Mouse (Mus musculus) heart, postnatal 4 days (tissue): ENCODE data around the gene Zdhhc20. TPM values are rescaled to one million over a fixed set of nuclear protein-coding genes. Genes with fewer than 3 reads are reported as not detected.
"Not testable (repeated sequence)": the region's sequence is repeated elsewhere in the genome, so short reads cannot be mapped to it uniquely, and the experiment has no call there.

ENCODE experiments used
- DNase-seq: peaks from one replicate; pipeline ENCODE4 v3.0.0; 2021
- total RNA-seq, 2 experiments: library from RNA; stranded (reverse); gene quantifications; 2 replicates each; pipeline ENCODE4 v1.2.3; 2021

Gene Zdhhc20
- total RNA-seq, 2 experiments from 2014 or later: 26.2 to 27.7 TPM

- peak; percentile 53 for DNase-seq
These were observed 500 bp downstream of the Zdhhc20 start for GRCm38 (mm10) chr14:57889541-57890010.

DNA sequence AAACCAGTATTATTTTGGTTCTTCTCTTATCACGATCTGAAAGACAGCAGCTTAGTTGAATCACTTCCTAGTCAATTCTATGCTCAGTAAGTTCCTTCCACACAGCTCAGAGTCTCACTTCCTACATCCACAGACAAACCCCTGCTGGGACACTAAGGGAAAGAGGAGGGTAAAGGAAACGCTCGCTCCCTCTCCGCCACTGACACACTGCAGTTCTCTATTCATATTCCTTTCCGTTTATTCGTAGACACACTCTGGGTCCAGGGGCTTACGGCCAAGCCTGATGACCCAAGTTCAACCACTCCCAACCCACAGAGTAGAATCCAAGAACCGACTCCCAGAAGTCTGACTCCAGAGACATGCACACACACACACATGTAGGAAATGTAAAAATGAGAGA lies 2.9 kb downstream of the Zdhhc20 start:
- peak; percentile 32 for DNase-seq

GRCm38 (mm10) chr14:57886032-57886431 lies 4.0 kb downstream of the Zdhhc20 start:
- no peak for DNase-seq

DNA sequence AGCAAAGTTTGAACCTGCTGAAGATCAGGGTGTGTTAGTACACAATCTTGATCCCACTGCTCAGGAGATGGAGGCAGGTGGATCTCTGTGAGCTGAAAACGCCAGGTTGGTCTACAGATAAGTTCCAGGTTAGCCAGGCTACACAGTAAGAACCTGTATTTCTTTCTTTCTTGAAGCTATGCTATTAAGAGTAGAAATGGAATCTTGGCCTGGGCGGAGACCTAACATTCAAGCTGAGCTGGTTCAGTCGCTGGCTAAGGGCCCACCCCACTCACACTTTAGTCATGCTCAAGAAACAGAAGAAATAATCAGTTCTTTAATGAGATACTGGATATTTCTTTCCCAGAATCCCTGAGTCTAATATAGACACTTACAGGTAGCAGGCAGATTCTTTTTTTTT lies 6.7 kb downstream of the Zdhhc20 start:
- DNase-seq: no peak

DNA sequence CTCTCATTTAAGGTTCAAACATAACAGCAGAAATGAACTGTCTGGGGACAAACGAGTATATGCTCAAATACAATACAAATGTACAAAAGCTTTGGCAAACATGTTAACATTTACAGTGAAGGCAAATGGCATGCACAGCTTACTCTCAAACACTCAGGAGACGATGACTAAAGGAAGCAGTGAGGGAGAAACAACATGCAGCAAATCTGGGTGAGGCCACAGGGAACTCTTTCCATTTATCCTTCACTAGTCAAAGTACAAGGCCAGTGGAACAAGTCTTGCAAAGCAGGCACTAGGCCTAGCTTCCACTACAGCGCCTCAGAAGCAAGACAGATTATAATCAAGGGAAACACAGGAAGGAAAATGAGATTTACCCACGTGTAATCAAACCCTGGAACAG lies 7.4 kb downstream of the Zdhhc20 start:
- DNase-seq: no peak

- DNase-seq: peak; percentile 76
These were observed 8.3 kb downstream of the Zdhhc20 start for GRCm38 (mm10) chr14:57881793-57882192.

- no peak for DNase-seq
These were observed 9.0 kb downstream of the Zdhhc20 start for GRCm38 (mm10) chr14:57881074-57881473.

DNA sequence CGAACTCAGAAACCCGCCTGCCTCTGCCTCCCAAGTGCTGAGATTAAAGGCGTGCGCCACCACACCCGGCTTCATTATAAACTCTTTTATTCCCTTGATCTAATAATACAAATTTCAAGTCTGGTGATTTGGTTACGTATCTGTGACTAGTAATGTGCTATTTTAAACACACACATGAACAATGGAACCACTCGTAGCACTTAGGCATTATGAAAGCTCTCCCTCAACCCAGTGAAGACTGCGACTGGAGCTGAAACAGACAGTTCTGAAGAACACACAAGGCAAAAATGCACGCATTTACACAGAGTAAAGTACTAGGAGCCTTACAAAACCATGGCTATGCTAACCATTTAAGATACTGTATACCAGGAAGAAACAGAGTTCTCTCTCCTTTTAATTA lies 12.2 kb downstream of the Zdhhc20 start:
- no peak for DNase-seq

DNA sequence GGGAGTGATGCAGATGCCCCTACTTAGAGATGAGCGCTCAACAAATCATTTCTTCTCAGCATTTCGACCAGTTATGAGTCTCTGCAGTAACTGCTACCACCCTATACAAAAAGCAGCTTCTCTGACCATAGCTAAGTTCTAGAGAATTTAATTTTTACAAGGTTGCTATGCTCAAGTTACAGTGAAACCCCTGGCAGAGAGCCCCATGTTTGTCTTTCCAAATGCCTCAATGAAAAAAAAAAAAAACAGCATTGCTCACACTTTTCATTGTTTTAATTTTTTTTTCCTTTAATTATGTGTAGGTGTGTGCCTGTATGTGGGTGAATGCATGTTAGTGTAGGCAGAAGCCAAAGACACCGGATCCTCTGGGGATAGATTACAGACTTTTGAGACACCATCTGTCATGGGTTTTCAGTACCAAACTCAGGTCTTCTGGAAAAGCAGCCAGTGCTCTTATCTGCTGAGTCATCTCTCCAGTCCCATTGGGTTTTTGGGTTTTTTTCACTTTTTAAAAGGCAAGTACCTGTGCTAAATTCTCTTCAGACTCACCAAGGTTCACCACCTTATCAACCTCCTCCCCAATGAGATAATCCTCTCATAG lies 23.3 kb downstream of the Zdhhc20 start:
- no peak for DNase-seq

DNA sequence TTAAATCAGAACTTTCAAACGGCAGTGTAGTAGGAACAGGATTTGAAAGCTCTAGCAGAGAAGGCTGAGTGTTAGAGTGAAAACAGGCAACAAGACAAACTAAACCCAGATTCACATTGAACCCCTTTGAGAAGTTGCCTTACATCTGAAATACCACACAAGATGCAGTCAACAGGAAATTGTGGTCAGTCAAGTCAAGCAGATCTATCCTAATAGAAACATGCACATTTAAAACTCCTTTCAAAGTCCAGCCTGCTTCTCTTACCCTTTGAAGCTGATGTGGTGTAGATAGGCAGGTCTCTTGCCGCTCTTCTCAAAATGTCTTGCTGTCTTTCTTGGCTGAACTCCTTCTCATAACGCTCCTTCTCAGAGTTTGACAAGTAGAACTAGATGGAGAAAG lies 24.8 kb downstream of the Zdhhc20 start:
- no peak for DNase-seq

DNA sequence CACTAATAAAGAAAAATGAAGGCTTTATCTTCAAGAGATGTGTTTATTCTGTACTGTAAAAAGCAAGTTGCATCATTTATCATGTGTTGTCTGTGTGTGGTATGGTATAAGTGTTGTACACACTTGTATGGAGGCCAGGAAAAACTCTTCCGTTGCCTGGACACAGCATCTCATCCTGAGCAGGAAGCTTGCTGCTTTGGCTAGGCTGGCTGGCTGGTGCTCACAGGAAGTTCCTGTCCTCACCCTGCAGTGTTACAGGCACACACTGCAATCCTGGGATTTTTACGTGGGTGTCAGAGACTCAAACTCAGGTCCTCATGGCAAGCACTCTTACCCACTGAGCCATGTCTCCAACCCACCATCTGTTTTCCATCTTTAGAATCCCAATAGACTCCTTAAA lies 26.9 kb downstream of the Zdhhc20 start:
- DNase-seq: no peak

DNA sequence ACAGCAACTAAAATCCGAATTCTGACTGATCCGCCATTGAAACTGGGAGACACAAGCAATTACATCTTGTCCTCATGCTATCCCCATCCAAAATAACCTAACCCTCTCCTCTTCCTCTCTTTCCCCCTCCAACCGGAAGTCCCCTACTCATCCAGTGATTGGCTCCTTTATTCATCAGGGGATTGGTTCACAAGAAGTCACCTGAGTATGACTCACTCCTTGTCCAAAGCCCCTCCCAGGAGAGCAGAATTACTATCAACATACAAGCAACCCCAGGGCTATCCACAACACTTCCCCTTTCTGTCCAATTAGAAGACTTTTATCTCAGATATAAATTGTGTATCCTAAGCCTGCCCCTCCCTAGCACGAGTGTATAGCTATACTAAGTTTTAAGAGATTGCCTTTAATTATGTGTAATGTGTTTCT lies 28.1 kb downstream of the Zdhhc20 start:
- DNase-seq: no peak

DNA sequence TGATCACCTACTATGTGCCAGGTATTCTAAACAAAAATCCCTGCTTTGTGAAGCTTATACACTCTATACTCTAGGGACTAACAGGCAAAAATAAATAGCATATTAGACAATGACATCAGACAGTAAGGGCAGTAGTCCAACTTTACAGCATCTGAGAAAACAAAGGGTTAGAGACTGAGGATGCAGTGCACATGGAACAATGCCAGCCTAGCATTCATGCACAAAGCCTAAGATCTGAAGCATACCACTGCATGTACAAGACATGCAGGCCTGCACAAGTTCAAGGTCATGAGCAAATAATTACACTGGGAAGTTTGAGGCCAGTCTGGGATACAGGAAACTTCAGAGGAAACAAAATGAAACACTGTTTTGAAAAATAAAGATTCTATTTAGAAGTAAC lies 30.6 kb downstream of the Zdhhc20 start:
- DNase-seq: peak; percentile 27

DNA sequence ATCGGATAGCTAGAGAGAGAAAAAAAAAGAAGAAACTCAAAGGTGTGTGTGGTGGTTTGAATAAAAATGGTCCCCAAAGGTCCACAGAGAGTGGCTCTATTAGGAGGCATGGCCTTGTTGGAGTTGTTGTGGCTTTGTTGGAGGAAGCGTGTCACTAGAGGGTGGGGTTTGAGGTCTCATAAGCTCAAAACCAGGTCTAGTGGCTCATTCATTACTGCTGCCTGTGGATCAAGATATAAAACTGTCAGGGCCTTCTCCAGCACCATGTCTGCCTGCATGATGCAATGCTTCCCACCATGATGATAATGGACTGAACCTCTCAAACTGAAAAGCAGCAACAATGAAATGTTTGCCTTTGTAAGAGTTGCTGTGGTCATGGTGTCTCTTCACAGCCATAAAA lies 31.5 kb downstream of the Zdhhc20 start:
- no peak for DNase-seq

DNA sequence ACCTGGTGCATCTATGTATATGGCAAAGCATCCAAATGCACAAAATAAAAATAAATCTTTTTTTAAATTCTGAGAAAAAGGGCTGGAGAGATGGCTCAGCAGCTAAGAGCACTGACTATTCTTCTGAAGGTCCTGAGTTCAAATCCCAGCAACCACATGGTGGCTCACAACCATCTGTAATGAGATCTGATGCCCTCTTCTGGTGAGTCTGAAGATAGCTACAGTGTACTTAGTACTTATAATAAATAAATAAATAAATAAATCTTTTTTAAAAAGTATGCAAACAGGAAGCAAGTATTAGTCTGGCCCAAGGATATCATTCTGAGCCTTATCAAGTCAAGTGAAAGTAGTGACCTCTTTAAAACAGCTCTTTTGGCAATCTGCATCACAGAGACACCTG lies 34.0 kb downstream of the Zdhhc20 start:
- not testable (repeated sequence) for DNase-seq

DNA sequence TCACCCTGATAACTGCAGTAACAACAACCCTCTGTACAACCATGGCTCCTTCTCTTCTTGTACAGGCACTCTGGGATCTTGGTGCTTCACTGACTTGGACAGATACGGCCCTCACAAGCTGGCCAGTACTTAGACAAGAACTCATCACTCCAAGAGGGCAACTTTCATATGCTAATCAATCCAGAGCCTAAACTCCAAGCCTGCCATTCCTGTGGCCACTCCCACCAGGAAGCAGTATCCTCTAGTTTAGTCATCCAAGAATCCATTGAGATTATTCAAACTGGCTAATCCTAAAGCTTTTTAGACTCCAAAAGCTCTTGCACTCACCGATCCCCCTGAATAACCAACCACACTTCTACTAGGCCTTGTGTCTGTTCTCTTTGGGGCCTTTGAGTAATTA lies 37.1 kb downstream of the Zdhhc20 start:
- DNase-seq: no peak

GRCm38 (mm10) chr14:57850330-57850729 lies 39.7 kb downstream of the Zdhhc20 start:
- DNase-seq: no peak

- no peak for DNase-seq
These were observed 41.4 kb downstream of the Zdhhc20 start for GRCm38 (mm10) chr14:57848646-57849045.

GRCm38 (mm10) chr14:57848061-57848460 lies 42.0 kb downstream of the Zdhhc20 start:
- not testable (repeated sequence) for DNase-seq

DNA sequence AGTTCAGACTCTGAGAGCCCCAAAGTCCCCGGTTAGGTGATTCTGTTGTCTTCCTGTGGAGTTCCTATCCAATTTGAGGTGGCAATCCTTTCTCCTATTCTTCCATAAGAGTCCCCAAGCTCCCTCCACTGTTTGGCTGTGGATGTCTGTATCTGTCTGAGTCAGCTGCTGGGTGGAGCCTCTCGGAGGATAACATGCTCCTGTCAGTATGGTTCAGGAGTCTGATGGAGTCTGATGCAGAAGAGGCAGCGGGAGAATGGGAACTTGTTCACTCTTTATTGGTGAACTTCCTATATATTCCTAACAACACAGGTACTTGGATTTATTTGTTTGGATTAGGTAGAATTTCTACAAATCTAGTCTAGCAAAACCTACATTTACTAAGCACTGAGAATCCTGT lies 45.5 kb downstream of the Zdhhc20 start:
- DNase-seq: no peak

DNA sequence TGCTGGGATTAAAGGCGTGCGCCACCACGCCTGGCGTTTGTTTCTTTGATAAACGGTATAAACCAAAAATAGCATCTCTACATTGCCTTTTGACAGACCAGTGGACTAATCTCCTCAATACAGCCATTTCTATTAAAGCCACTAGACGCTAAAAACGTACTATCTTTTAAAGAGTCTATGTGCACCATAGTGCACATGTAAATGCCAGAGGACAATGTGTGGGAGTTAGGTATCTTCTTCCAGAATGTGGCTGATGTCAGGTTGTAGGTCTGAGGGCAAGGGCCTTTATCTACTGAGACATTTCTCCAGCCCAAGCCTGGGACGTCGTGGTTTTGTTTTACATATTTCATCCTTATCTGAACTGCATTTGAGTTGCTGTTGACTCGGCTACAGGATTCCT lies 54.9 kb downstream of the Zdhhc20 start:
- no peak for DNase-seq

- DNase-seq: no peak
These were observed 56.5 kb downstream of the Zdhhc20 start for GRCm38 (mm10) chr14:57833526-57833925.

- no peak for DNase-seq
These were observed 62.8 kb downstream of the Zdhhc20 start for GRCm38 (mm10) chr14:57827284-57827683.

- peak; percentile 96 for DNase-seq
These were observed 64.0 kb downstream of the Zdhhc20 start, which contains the start of the genes Ska3 and Mrpl57 for GRCm38 (mm10) chr14:57825788-57826751. TSS of gene Ska3 (minus strand) at chr14:57826185. TSS of gene Mrpl57 (plus strand) at chr14:57826234.
